Mouse (Mus musculus): ENCODE results near the gene Idua. TPM values are rescaled to one million over a fixed set of nuclear protein-coding genes. Genes with fewer than 3 reads are reported as not detected.

Idua gene
- polyA plus RNA-seq, 1 experiment from 2014 or later: 9.8 TPM

GRCm38 (mm10) chr5:108714149-108714548 is 54.0 kb downstream of the Idua start:
- Histone ChIP-seq H3K36me3 (no peaks in the 10 kb centered on the region), H3K4me1 (replicated peaks) (peaks cover 5% of the 10 kb centered on the region; the same call in 1 of the 2 replicates), H3K9ac (no peak overlapping the region), H3K27ac (no peak overlapping the region), H3K27me3 (no peaks in the 10 kb centered on the region), H3K4me3 (no peak overlapping the region), H3K4me2 (no peak overlapping the region), H3K9me3 (no peaks in the 10 kb centered on the region)
- WGBS: 70% methylated on average over 6 of the region's 6 CpGs
- peak; percentile 32; the same call in 1 of the 2 replicates for ATAC-seq (ENCODE audit: low FRiP score)

GRCm38 (mm10) chr5:108715974-108716373 is 55.8 kb downstream of the Idua start:
- H3K9me3 ChIP-seq: no peaks in the 10 kb centered on the region
- no peak overlapping the region for H3K27ac ChIP-seq
- no peak overlapping the region for H3K4me2 ChIP-seq
- no peak overlapping the region for H3K4me3 ChIP-seq
- peaks cover 5% of the 10 kb centered on the region; the same call in 1 of the 2 replicates for H3K4me1 ChIP-seq (replicated peaks)
- ATAC-seq (ENCODE audit: low FRiP score): no peak
- no peaks in the 10 kb centered on the region for H3K27me3 ChIP-seq
- no peak overlapping the region for H3K9ac ChIP-seq
- H3K36me3 ChIP-seq: no peaks in the 10 kb centered on the region
- 85% methylated on average over 1 of the region's 1 CpGs for WGBS

GRCm38 (mm10) chr5:108718051-108718450 is 57.9 kb downstream of the Idua start:
- Histone ChIP-seq H3K4me1 (replicated peaks) (peaks cover 5% of the 10 kb centered on the region; the same call in 1 of the 2 replicates), H3K4me2 (no peak overlapping the region), H3K9ac (peak overlapping the region; percentile 31; the same call in 1 of the 2 replicates), H3K9me3 (no peaks in the 10 kb centered on the region), H3K36me3 (no peaks in the 10 kb centered on the region), H3K4me3 (no peak overlapping the region), H3K27me3 (no peaks in the 10 kb centered on the region), H3K27ac (peak overlapping the region; percentile 18)
- no peak for ATAC-seq (ENCODE audit: low FRiP score)
- 36% methylated on average over 4 of the region's 4 CpGs for WGBS

- no peaks in the 10 kb centered on the region for H3K27me3 ChIP-seq
- WGBS: 69% methylated on average over 7 of the region's 7 CpGs
- no peak overlapping the region for H3K9ac ChIP-seq
- no peak overlapping the region for H3K4me3 ChIP-seq
- no peak overlapping the region for H3K27ac ChIP-seq
- H3K4me1 ChIP-seq (replicated peaks): peaks cover 5% of the 10 kb centered on the region; the same call in 1 of the 2 replicates
- H3K36me3 ChIP-seq: no peaks in the 10 kb centered on the region
- no peak overlapping the region for H3K4me2 ChIP-seq
- no peak for ATAC-seq (ENCODE audit: low FRiP score)
- no peaks in the 10 kb centered on the region for H3K9me3 ChIP-seq
Measured at GRCm38 (mm10) chr5:108719761-108720160, 59.6 kb downstream of the Idua start.

GRCm38 (mm10) chr5:108724006-108724405 is 63.9 kb downstream of the Idua start:
- 65% methylated on average over 2 of the region's 2 CpGs for WGBS
- H3K9ac ChIP-seq: no peak overlapping the region
- no peaks in the 10 kb centered on the region for H3K27me3 ChIP-seq
- H3K27ac ChIP-seq: no peak overlapping the region
- H3K4me2 ChIP-seq: no peak overlapping the region
- no peak for ATAC-seq (ENCODE audit: low FRiP score)
- no peaks in the 10 kb centered on the region for H3K4me1 ChIP-seq (replicated peaks)
- H3K9me3 ChIP-seq: no peaks in the 10 kb centered on the region
- H3K36me3 ChIP-seq: no peaks in the 10 kb centered on the region
- H3K4me3 ChIP-seq: no peak overlapping the region

- H3K27ac ChIP-seq: no peak overlapping the region
Measured at GRCm38 (mm10) chr5:108726557-108727248, 66.6 kb downstream of the Idua start.

GRCm38 (mm10) chr5:108727425-108727824 is 67.3 kb downstream of the Idua start:
- Histone ChIP-seq H3K9ac (no peak overlapping the region), H3K36me3 (no peaks in the 10 kb centered on the region), H3K27ac (no peak overlapping the region), H3K4me3 (no peak overlapping the region), H3K4me2 (no peak overlapping the region), H3K4me1 (replicated peaks) (no peaks in the 10 kb centered on the region), H3K9me3 (no peaks in the 10 kb centered on the region), H3K27me3 (no peaks in the 10 kb centered on the region)
- 91% methylated on average over 1 of the region's 1 CpGs for WGBS
- ATAC-seq (ENCODE audit: low FRiP score): no peak

More at GRCm38 (mm10) chr5:108726557-108727248, 66.6 kb downstream of the Idua start:
- ATAC-seq (ENCODE audit: low FRiP score): peak; percentile 84
- no peak overlapping the region for H3K4me2 ChIP-seq
- H3K4me1 ChIP-seq (replicated peaks): no peaks in the 10 kb centered on the region
- no peak overlapping the region for H3K9ac ChIP-seq
- no peaks in the 10 kb centered on the region for H3K27me3 ChIP-seq
- no peaks in the 10 kb centered on the region for H3K36me3 ChIP-seq
- 26% methylated on average over 5 of the region's 5 CpGs for WGBS
- no peaks in the 10 kb centered on the region for H3K9me3 ChIP-seq
- H3K4me3 ChIP-seq: no peak overlapping the region

Other genes starting within 250 kb of the Idua start
- 461 and 472 TPM in 2 replicates for gene Atp5k, start 225.9 kb upstream of the Idua start, polyA plus RNA-seq (2015; fragmentation: Nextera tagmentation; extraction: Ambion mirVana)
- 0.17 and 0.19 TPM in 2 replicates for gene Mfsd7a, start 211.4 kb upstream of the Idua start, polyA plus RNA-seq (2015; fragmentation: Nextera tagmentation; extraction: Ambion mirVana)
- gene Pcgf3, start 199.1 kb upstream of the Idua start, polyA plus RNA-seq (2015; fragmentation: Nextera tagmentation; extraction: Ambion mirVana): 26.6 and 27.8 TPM in 2 replicates
- gene Cplx1, start 110.3 kb upstream of the Idua start, polyA plus RNA-seq (2015; fragmentation: Nextera tagmentation; extraction: Ambion mirVana): 82.5 and 85.1 TPM in 2 replicates
- 48.8 and 49.1 TPM in 2 replicates for gene Gak, start 30.6 kb upstream of the Idua start, polyA plus RNA-seq (2015; fragmentation: Nextera tagmentation; extraction: Ambion mirVana)
- gene Tmem175, start 30.6 kb upstream of the Idua start, polyA plus RNA-seq (2015; fragmentation: Nextera tagmentation; extraction: Ambion mirVana): 23.9 and 26.4 TPM in 2 replicates
- gene Dgkq, start 9.3 kb downstream of the Idua start, polyA plus RNA-seq (2015; fragmentation: Nextera tagmentation; extraction: Ambion mirVana): 23.8 and 27.2 TPM in 2 replicates
- 2.0 and 2.7 TPM in 2 replicates for gene Slc26a1, start 15.2 kb downstream of the Idua start, polyA plus RNA-seq (2015; fragmentation: Nextera tagmentation; extraction: Ambion mirVana)
- gene Fgfrl1, start 32.1 kb downstream of the Idua start, polyA plus RNA-seq (2015; fragmentation: Nextera tagmentation; extraction: Ambion mirVana): 4.7 and 5.8 TPM in 2 replicates
- not detected in 2 replicates for gene Rnf212, start 114.7 kb downstream of the Idua start, polyA plus RNA-seq (2015; fragmentation: Nextera tagmentation; extraction: Ambion mirVana)
- not detected in 2 replicates for gene Tmed11, start 135.0 kb downstream of the Idua start, polyA plus RNA-seq (2015; fragmentation: Nextera tagmentation; extraction: Ambion mirVana)
- gene Vmn2r8, start 148.5 kb downstream of the Idua start, polyA plus RNA-seq (2015; fragmentation: Nextera tagmentation; extraction: Ambion mirVana): not detected in 2 replicates
- not detected in 2 replicates for gene Vmn2r9, start 192.3 kb downstream of the Idua start, polyA plus RNA-seq (2015; fragmentation: Nextera tagmentation; extraction: Ambion mirVana)

All from hindbrain, embryonic 13.5 days (tissue).